Mouse (Mus musculus): ENCODE results near the gene Actl10.

Gene Actl10

GRCm38 (mm10) chr2:154583906-154584872 lies 32.6 kb downstream of the Actl10 start:
- no peak for DNase-seq

- no peak for DNase-seq
Observed at GRCm38 (mm10) chr2:154584931-154585601, 33.5 kb downstream of the Actl10 start.

- peak; percentile 33 for DNase-seq
Observed at GRCm38 (mm10) chr2:154586405-154586804, 34.8 kb downstream of the Actl10 start.

- no peak for DNase-seq
Observed at GRCm38 (mm10) chr2:154589051-154589450, 37.5 kb downstream of the Actl10 start.

GRCm38 (mm10) chr2:154591239-154591638 lies 39.7 kb downstream of the Actl10 start:
- no peak for DNase-seq

GRCm38 (mm10) chr2:154593025-154593424 lies 41.4 kb downstream of the Actl10 start:
- peak; percentile 81 for DNase-seq

- no peak for DNase-seq
Observed at GRCm38 (mm10) chr2:154595775-154596174, 44.2 kb downstream of the Actl10 start.

- DNase-seq: no peak
Observed at GRCm38 (mm10) chr2:154597399-154597798, 45.8 kb downstream of the Actl10 start.

- no peak for DNase-seq
Observed at GRCm38 (mm10) chr2:154600586-154600985, 49.0 kb downstream of the Actl10 start.

GRCm38 (mm10) chr2:154601324-154601723 lies 49.7 kb downstream of the Actl10 start:
- DNase-seq: no peak
